Comparison of ENCODE assay signal across 29 mouse cellular contexts in the genomic region with DNA sequence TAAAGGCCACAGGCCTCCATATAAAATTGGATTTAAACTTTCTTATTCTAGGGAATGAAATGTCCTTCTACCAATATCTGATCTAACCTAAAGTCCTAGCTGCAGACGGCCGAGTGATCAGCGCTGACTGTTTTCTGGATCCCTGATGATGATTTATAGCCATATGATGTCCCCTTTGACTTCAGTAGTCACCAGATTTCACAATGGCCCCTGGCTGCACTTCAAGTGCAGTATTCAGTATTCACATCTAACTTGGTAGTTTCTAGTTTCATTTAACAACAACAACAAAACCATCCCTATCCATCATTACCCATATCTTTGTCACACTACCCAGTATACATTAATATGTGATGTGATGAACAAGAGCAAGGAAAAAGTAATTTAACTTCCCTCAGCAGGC. TPM values are rescaled to one million over a fixed set of nuclear protein-coding genes. Genes with fewer than 3 reads are reported as not detected.
DNase-seq lines count a peak whose midpoint lies in the region; ATAC-seq and TF ChIP-seq lines count a peak whose summit lies in the region.
"Had no signal": no experiment of that assay in that cellular context is flagged by ENCODE, and none has a peak within 500 bp of the region (broad histone marks: within the 10 kb centered on the region; RNA-seq: fewer than 3 reads in every experiment).

No protein-coding gene starts in this region.

- peak; percentile 36 for DNase-seq in adrenal gland, adult 2 months
- DNase-seq in adrenal gland, adult 18-20 months (ENCODE audit: low spot score in 2 of 2): no peak
- peak; percentile 13 for DNase-seq in adrenal gland, postnatal 10 days
- peak; percentile 36 to 47 for DNase-seq in adrenal gland, postnatal 36 days
- DNase-seq in gastrocnemius, adult 2 months: no peak
- DNase-seq: B cell, adult 2 months; cerebellum, adult 18-20 months; cerebellum, adult 9-10 months; cerebellum, postnatal 25 days; gastrocnemius, postnatal 10 days; gastrocnemius, postnatal 36 days; heart, adult 2 months; heart, postnatal 14 days; heart, postnatal 4 days; kidney, adult 18-20 months; kidney, adult 9 months had no signal

- TF ChIP-seq CTCF in gastrocnemius, adult 2 months (IDR thresholded peaks at IDR 0.05): no peak

- ATAC-seq in megakaryocyte, adult 5-6 weeks (ENCODE audit: poor library complexity, severe bottlenecking): no peak
- ATAC-seq: activated CD4-positive, CD25-positive, alpha-beta regulatory T cell, adult 4 months; forebrain, embryonic 14.5 days; hindbrain, postnatal 0 days; inflammation-experienced regulatory T-cells, adult 6 months; intestine, embryonic 16.5 days had no signal

- intact Hi-C loops in gastrocnemius, adult 2 months (cut with DNase I): no loop called here

- H3K4me3 ChIP-seq in gastrocnemius, adult 2 months: no peak overlapping the region
- H3K4me3 ChIP-seq: embryonic facial prominence, embryonic 12.5 days; embryonic facial prominence, embryonic 15.5 days; heart, adult 2 months; heart, embryonic 10.5 days; heart, embryonic 13.5 days had no signal

- H3K27ac ChIP-seq in gastrocnemius, adult 2 months: no peak overlapping the region
- H3K27ac ChIP-seq: embryonic facial prominence, embryonic 12.5 days; embryonic facial prominence, embryonic 15.5 days; heart, adult 2 months; heart, embryonic 10.5 days; heart, embryonic 13.5 days; hindbrain, embryonic 14.5 days; hindbrain, postnatal 0 days had no signal

RNA-seq across cellular contexts. Expression of a gene that starts 7.5 kb away (rescaled TPM):
- total RNA-seq in adrenal gland, adult 2 months (2021): 100 to 1,000 TPM in 1 of 2 experiments, 10 to 100 TPM in 1; 93.3 to 111 TPM
- 244 and 316 TPM in 2 replicates for polyA plus RNA-seq in adrenal gland, adult 2 months (2012; rRNA removed)
- total RNA-seq in adrenal gland, adult 18-20 months (2021): 10 to 100 TPM; 88.4 to 93.2 TPM
- total RNA-seq in adrenal gland, postnatal 10 days (2021): 100 to 1,000 TPM in 1 of 2 experiments, 10 to 100 TPM in 1; 96.9 to 101 TPM
- 100 to 1,000 TPM; 102 to 113 TPM for total RNA-seq in adrenal gland, postnatal 36 days (2021)
- total RNA-seq in megakaryocyte, adult 5-6 weeks (2015): 28.5 and 32.8 TPM in 2 replicates
- total RNA-seq in megakaryocyte, adult 5-6 weeks (2017): 25.6 and 28.1 TPM in 2 replicates
- total RNA-seq in gastrocnemius, adult 2 months (2021): 10 to 100 TPM; 79.8 to 85.3 TPM

RNA-seq across cellular contexts. Expression of a gene that starts 49.9 kb away (rescaled TPM):
- 1 to 10 TPM; 2.0 to 3.9 TPM for total RNA-seq in adrenal gland, adult 2 months (2021)
- 0.07 and 0.19 TPM in 2 replicates for polyA plus RNA-seq in adrenal gland, adult 2 months (2012; rRNA removed)
- 1 to 10 TPM; 3.9 to 4.0 TPM for total RNA-seq in adrenal gland, adult 18-20 months (2021)
- 1 to 10 TPM; 2.6 to 3.1 TPM for total RNA-seq in adrenal gland, postnatal 10 days (2021)
- total RNA-seq in adrenal gland, postnatal 36 days (2021): 1 to 10 TPM; 1.5 to 3.9 TPM
- total RNA-seq in megakaryocyte, adult 5-6 weeks (2015): not detected in 2 replicates
- total RNA-seq in megakaryocyte, adult 5-6 weeks (2017): not detected in 2 replicates
- total RNA-seq in gastrocnemius, adult 2 months (2021): under 1 TPM; 0.22 to 0.66 TPM
- total RNA-seq: granulocyte monocyte progenitor cell, adult 5-6 weeks had no signal
- polyA plus RNA-seq: activated CD4-positive, CD25-positive, alpha-beta regulatory T cell, adult 4 months; G1E; inflammation-experienced regulatory T-cells, adult 6 months had no signal

Comparison
In these comparisons a context has a peak if more than half of its experiments do, and no peak if none do; other contexts are left out.
1. DNase-seq: peak in adrenal gland, adult 2 months (single experiment), adrenal gland, postnatal 10 days (single experiment) and adrenal gland, postnatal 36 days (2 of 2); none in adrenal gland, adult 18-20 months (0 of 2) and gastrocnemius, adult 2 months (single experiment).